Mouse (Mus musculus): Measurements from ENCODE around the gene Icam4. TPM values are rescaled to one million over a fixed set of nuclear protein-coding genes. Genes with fewer than 3 reads are reported as not detected.

Icam4 gene
- polyA plus RNA-seq, 1 experiment from 2014 or later, result 0.50 TPM

GRCm38 (mm10) chr9:21014691-21015570 lies 14.2 kb upstream of the Icam4 start:
- Histone ChIP-seq H3K4me2 (replicated peaks; ENCODE audit: low read depth) (peak overlapping the region; percentile 69), H3K27ac (replicated peaks) (peak overlapping the region; percentile 45), H3K36me3 (ENCODE audit: control insufficient read depth, insufficient read depth, low read length) (no peaks in the 10 kb centered on the region), H3K4me3 (ENCODE audit: low read depth, low read length) (peak overlapping the region; percentile 41), H3K9me3 (ENCODE audit: control insufficient read depth, low read length) (no peaks in the 10 kb centered on the region), H3K27me3 (ENCODE audit: control insufficient read depth, insufficient read depth, low read length) (no peaks in the 10 kb centered on the region), H3K4me1 (replicated peaks; ENCODE audit: control insufficient read depth, insufficient read depth) (no peaks in the 10 kb centered on the region), H3K9ac (ENCODE audit: low read length) (peak overlapping the region; percentile 50)
- DNase-seq (ENCODE audit: low spot score), result peak; percentile 37
- WGBS, result 9% methylated on average over 29 of the region's 29 CpGs
- ATAC-seq (ENCODE audit: low FRiP score, low TSS enrichment), result peak; percentile 37; the same call in 1 of the 2 replicates
- TF ChIP-seq EP300 (optimal IDR thresholded peaks at IDR 0.05), result no peak
- TF ChIP-seq CTCF (IDR thresholded peaks at IDR 0.05; ENCODE audit: low read depth), result no peak

GRCm38 (mm10) chr9:21015571-21016130 lies 13.5 kb upstream of the Icam4 start, which contains the start of gene Icam1:
Gene Icam1, plus strand, starts transcription at chr9:21015985.
- DNase-seq (ENCODE audit: low spot score) (peak; percentile 68), ATAC-seq (ENCODE audit: low FRiP score, low TSS enrichment) (peak; percentile 62)
- Histone ChIP-seq H3K27ac (replicated peaks) (peak within 1 kb of the TSS; percentile 45), H3K36me3 (ENCODE audit: control insufficient read depth, insufficient read depth, low read length) (no peaks in the 10 kb centered on the region), H3K9ac (ENCODE audit: low read length) (peak within 1 kb of the TSS; percentile 50), H3K9me3 (ENCODE audit: control insufficient read depth, low read length) (no peaks in the 10 kb centered on the region), H3K4me3 (ENCODE audit: low read depth, low read length) (peak within 1 kb of the TSS; percentile 41), H3K4me2 (replicated peaks; ENCODE audit: low read depth) (peak within 1 kb of the TSS; percentile 69), H3K4me1 (replicated peaks; ENCODE audit: control insufficient read depth, insufficient read depth) (no peaks in the 10 kb centered on the region), H3K27me3 (ENCODE audit: control insufficient read depth, insufficient read depth, low read length) (no peaks in the 10 kb centered on the region)
- no peak for TF ChIP-seq CTCF (IDR thresholded peaks at IDR 0.05; ENCODE audit: low read depth)
- no peak for TF ChIP-seq EP300 (optimal IDR thresholded peaks at IDR 0.05)
- 2% methylated on average over 29 of the region's 30 CpGs for WGBS

DNA sequence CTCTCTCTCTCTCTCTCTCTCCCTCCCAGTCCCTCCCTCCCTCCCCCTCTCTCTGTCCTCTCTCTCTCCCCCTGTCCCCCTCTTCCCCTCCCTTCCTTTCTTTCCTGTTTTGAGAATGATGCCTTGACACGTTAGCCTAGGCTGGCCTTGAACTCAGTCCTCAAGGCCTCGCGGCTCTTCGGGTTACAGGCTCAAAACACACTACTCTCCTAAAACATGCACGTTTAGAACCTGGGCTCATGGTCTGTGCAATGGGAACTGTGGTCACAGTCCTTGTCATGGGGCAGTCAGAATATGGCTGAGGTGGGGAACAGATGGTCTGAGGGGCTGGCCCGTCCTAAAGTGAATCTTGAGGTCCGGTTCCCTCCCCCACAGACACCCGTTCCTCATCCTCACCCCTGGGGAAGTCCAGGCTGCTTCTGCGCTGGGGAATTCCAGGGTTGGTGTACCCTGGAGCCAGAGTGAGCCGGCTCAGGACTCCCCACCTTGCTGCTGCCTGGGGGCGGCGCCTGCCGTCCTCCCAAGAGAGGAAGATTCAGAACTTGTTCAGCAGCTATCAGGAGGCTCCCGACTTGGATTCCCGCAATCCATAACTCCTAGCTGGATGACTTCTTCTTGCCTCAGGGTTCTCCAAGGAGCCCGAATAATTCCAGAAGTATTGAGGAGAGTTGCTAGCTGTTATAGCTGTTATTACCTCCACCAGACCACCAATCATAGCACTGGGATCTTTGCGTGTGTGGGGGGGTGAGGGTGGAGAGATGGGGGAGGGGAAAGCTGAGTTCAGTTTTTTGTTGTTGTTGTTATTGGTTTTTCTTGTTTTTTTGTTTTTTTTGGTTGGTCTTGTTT lies 12.6 kb upstream of the Icam4 start:
- no peaks in the 10 kb centered on the region for H3K9me3 ChIP-seq (ENCODE audit: control insufficient read depth, low read length)
- no peak overlapping the region; the same call in 1 of the 2 replicates for H3K27ac ChIP-seq (replicated peaks)
- ATAC-seq (ENCODE audit: low FRiP score, low TSS enrichment) (no peak), DNase-seq (ENCODE audit: low spot score) (no peak)
- peak overlapping the region; percentile 35; the same call in 1 of the 2 replicates for H3K9ac ChIP-seq (ENCODE audit: low read length)
- H3K4me2 ChIP-seq (replicated peaks; ENCODE audit: low read depth), result peak overlapping the region; percentile 69
- H3K36me3 ChIP-seq (ENCODE audit: control insufficient read depth, insufficient read depth, low read length), result no peaks in the 10 kb centered on the region
- peak overlapping the region; percentile 41 for H3K4me3 ChIP-seq (ENCODE audit: low read depth, low read length)
- H3K4me1 ChIP-seq (replicated peaks; ENCODE audit: control insufficient read depth, insufficient read depth), result no peaks in the 10 kb centered on the region
- 7% methylated on average over 17 of the region's 17 CpGs for WGBS
- H3K27me3 ChIP-seq (ENCODE audit: control insufficient read depth, insufficient read depth, low read length), result no peaks in the 10 kb centered on the region
- TF ChIP-seq EP300 (optimal IDR thresholded peaks at IDR 0.05), result no peak
- no peak for TF ChIP-seq CTCF (IDR thresholded peaks at IDR 0.05; ENCODE audit: low read depth)

GRCm38 (mm10) chr9:21017177-21017575 lies 12.0 kb upstream of the Icam4 start:
- H3K4me3 ChIP-seq (ENCODE audit: low read depth, low read length), result no peak overlapping the region; the same call in 1 of the 2 replicates
- 38% methylated on average over 4 of the region's 4 CpGs for WGBS
- no peaks in the 10 kb centered on the region for H3K4me1 ChIP-seq (replicated peaks; ENCODE audit: control insufficient read depth, insufficient read depth)
- no peaks in the 10 kb centered on the region for H3K27me3 ChIP-seq (ENCODE audit: control insufficient read depth, insufficient read depth, low read length)
- no peak overlapping the region for H3K27ac ChIP-seq (replicated peaks)
- H3K4me2 ChIP-seq (replicated peaks; ENCODE audit: low read depth), result peak overlapping the region; percentile 69; the same call in 1 of the 2 replicates
- ATAC-seq (ENCODE audit: low FRiP score, low TSS enrichment) (no peak), DNase-seq (ENCODE audit: low spot score) (no peak)
- H3K9me3 ChIP-seq (ENCODE audit: control insufficient read depth, low read length), result no peaks in the 10 kb centered on the region
- no peaks in the 10 kb centered on the region for H3K36me3 ChIP-seq (ENCODE audit: control insufficient read depth, insufficient read depth, low read length)
- TF ChIP-seq CTCF (IDR thresholded peaks at IDR 0.05; ENCODE audit: low read depth), result no peak
- no peak for TF ChIP-seq EP300 (optimal IDR thresholded peaks at IDR 0.05)
- no peak overlapping the region for H3K9ac ChIP-seq (ENCODE audit: low read length)

DNA sequence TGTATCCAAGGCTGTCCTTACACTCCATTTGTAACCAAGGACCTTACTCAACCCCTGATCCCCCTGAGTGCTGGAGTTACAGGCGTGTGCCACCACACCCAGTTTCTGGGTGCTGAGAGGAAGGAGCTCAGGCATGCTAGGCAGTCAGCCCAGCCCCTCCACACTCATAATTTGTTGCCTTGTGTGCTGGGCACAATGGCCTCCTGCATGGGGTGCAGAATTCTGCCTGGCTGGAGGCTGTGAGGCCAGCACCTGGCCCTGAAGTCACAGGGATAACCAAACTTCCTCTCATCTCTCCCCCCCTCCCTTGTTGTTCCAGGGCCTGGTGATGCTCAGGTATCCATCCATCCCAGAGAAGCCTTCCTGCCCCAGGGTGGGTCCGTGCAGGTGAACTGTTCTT lies 10.6 kb upstream of the Icam4 start:
- H3K9ac ChIP-seq (ENCODE audit: low read length), result no peak overlapping the region
- ATAC-seq (ENCODE audit: low FRiP score, low TSS enrichment) (no peak), DNase-seq (ENCODE audit: low spot score) (no peak)
- H3K9me3 ChIP-seq (ENCODE audit: control insufficient read depth, low read length), result no peaks in the 10 kb centered on the region
- 60% methylated on average over 2 of the region's 2 CpGs for WGBS
- TF ChIP-seq CTCF (IDR thresholded peaks at IDR 0.05; ENCODE audit: low read depth) (no peak), EP300 (optimal IDR thresholded peaks at IDR 0.05) (no peak)
- no peak overlapping the region for H3K4me2 ChIP-seq (replicated peaks; ENCODE audit: low read depth)
- no peak overlapping the region for H3K4me3 ChIP-seq (ENCODE audit: low read depth, low read length)
- H3K27me3 ChIP-seq (ENCODE audit: control insufficient read depth, insufficient read depth, low read length), result no peaks in the 10 kb centered on the region
- H3K4me1 ChIP-seq (replicated peaks; ENCODE audit: control insufficient read depth, insufficient read depth), result no peaks in the 10 kb centered on the region
- no peak overlapping the region for H3K27ac ChIP-seq (replicated peaks)
- no peaks in the 10 kb centered on the region for H3K36me3 ChIP-seq (ENCODE audit: control insufficient read depth, insufficient read depth, low read length)
